Mouse (Mus musculus): ENCODE results near the gene Arrdc1.

The Arrdc1 gene

DNA sequence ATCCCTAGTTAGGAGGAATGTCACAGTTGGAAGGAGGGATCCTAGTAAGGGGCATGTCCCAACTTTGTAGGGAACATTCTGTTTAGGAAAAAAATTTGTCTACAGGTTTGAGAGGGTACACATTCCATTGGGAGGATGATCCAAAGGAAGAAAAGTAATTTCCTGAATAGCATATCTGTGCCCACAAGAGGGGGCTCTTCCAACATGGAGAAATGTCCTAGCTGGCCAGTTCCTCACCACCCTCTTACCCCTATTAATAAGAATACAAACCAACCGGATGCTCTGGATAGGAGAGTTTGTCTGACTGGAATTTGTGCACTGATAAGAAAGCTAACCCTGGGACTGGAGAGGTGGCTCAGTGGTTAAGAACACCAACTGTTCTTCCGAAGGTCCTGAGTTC lies 11.5 kb downstream of the Arrdc1 start:
- DNase-seq = no peak

DNA sequence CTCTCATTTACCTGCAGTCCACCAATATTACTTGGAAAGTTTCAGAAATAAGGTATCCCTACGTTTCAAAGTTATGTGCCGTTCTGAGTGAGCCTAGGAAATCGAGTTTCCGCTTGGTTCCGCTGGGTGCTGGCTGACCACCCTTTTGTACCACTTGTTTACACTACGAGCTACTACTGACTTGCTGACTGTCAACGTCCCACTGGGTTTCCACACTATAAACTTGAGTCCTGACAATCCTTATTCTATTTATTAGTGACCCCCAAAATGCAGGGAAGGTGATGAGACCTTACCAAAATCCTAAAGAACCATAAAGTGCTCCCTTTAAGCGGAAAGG lies 15.2 kb downstream of the Arrdc1 start:
- no peak for DNase-seq

DNA sequence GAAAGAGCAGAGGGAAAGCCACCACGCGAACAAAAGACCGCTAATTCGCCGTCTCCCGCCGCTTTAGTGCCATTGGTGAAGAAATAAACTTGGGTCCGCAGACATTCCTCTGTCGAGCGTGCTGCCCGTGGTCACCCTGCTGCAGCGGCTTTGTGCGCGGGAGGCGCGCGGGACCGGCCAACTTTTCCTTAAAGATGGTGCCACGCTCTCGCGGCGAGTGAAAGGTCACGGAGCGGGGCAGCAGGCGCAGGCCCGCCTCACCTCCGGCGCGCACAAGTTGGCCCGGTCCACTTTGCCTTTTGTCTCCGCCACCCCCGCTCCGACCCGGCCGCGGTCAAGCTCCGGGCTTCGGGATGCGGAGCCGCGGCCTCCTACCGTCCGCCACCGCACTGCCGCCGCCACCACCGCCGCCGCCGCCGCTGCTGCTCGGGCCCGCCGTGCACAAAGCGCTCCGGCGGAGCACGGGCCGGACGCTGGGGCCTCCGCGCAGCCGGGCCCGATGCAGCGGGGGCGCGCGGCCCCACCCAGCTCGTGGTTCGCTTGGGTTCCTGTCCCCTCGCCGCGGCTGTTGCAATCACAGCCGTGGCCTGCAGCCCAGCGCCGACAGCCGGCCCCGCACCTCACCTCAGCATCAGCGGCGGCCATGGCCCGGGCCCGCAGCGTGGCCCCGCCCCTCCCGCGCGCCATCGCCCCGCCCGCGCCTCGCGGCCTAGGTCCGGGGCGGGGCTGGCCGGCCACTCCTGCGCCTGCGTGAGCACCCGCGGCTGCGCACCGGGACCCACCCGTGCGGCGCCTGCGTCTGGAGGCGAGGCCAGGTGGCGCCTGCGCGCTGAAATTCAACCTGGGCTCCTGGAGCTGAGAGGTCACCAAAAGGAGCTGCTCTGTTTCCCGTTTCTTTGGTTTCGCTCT lies 15.9 kb downstream of the Arrdc1 start, which contains the start of gene Ehmt1:
Gene Ehmt1 (minus strand): TSS at position 685 of the 909 bp plus-strand sequence.
- peak; percentile 97 for DNase-seq

DNA sequence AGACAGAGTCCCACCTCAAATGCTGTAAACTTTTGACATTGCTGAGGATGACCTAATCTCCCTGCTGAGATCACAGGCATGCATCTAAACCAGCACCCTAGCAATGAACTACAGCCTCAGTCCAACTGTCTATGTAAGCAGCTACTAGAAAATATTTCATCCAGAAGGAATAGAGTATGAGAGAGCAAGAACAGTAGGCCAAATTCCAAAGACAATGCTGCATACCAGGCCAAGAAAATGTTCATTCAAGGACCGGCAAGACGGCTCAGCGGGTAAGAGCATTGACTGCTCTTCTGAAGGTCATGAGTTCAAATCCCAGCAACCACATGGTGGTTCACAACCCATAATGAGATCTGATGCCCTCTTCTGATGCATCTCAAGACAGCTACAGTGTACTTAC lies 20.3 kb downstream of the Arrdc1 start:
- no peak for DNase-seq

DNA sequence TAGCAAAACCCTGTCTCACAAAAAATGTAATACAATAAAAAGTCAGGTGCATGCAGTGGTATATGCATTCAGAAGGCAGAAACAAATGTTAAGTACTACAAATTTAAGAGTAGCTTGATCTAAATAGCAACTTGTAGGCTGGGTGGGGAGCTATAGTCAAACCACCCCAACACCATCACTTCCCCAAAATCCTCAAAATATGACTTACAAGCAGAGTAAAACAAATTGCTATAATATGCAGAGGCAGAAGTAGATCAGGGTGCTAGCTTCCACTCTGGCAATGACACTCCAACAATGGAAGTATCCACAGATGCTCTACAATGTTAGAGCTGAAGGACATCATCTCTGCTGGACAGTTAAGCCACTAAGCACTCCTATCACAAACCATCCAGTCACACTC lies 22.5 kb downstream of the Arrdc1 start:
- DNase-seq = no peak

DNA sequence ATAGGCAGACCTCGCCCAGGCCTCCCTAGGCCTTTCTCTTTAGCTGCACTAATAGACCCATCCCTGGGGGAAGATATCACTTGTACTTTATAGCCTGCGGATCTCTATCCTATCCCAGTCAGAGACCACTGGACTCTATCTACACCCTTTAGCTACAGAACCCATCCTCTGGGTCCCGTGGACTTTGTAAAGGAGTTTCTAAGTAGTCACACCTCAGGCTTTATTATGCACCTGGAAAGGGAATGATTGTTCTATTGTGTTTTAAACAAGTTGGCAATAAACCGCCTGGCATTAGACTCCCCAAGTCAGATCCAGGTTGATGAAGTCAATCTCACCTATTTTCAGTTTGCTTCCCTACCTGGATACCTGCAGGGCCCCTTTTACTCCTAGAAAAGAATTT lies 22.9 kb downstream of the Arrdc1 start:
- no peak for DNase-seq

DNA sequence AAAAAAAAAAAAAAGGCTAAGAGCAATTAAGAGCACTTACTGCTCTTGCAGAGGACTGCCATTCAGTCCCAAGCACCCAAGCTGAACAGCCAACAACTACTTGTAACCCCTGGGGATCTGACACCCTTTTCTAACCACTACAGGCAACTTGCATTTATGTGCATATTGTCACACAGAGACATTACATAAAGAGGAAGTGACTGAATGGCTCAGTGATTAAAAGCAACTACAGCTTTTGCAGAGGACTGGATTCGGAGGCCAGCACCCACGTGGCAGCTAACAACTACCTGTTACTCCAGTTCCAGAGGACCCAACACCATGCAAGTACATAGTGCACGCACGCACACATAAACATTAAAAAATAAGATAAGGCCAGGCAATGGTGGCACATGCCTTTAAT lies 24.6 kb downstream of the Arrdc1 start:
- no peak for DNase-seq

DNA sequence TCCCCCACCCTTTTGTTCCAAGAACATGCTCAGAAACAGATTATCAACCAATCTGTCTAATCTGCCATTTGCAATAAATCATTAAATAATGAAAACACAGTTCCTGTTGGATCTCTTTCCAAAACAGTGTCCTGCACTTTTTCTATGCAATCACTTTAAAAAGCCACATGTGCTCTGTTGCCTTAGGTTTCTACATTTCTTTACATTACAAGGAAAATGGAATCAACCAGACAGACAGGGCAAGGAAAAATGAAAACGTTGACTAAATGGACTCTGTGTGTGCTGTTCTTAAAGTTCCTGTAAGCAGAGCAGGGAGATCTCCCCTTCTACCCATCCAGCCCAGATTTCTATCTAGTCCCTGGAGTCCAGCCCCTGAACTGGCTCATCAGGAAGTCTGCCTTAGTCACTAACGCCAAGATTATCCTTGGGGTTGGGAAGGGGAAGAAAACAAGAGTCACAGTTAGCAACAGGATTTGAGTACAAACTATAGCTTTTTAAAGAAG lies 29.3 kb downstream of the Arrdc1 start:
- no peak for DNase-seq

DNA sequence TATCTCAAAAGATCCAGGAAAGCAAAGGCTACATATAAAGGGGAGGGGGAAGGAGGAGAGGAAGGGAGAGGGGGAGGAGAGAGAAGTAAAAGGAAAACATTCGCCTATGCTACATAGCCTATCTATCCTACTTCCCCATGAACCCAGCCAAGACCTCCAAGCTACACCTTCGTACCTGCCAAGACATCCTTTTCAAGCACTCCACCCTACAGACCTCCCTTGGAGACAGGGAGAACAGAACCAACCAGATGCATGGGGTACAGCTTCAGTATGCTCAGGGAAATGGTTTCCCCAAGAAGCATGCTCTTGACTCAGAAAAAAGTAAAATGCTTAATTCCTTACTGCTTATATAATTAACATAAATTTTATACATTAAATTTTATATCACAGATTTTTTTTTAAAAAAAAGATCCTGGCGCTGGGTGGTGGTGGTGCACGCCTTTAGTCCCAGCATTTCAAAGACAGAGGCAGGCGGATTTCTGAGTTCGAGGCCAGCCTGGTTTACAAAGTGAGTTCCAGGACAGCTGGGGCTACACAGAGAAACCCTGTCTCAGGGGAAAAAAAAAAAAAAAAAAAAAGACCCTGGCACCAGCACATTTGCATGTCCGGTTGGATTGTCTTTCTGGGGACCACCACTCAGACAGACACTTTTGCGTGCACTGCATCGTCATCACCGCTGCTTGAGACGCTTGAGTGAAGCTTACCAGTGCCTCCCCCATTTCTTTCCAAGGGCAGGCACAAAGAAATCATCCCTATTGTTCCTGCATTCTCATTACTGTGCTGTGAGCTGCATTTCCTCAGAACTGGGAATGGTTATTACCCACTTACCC lies 30.0 kb downstream of the Arrdc1 start:
- DNase-seq = no peak

DNA sequence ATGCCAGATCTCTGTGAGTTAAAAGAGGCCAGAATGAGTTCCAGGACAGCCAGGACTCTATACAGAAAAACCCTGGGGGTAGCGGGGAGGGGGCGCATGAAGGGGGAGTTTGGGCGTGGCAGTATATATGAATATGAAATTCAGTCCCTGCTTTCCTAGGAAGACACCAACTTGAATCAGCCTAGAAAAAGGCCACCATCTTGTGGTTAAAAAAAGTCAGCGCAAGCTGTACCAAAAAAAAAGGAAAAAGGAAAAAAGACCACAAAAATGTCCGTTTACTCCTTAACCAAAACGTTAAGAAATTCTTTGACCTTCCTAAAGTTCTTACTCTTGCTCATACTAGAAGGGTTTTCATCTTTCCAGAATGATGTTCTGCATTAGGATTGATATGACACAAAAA lies 32.1 kb downstream of the Arrdc1 start:
- no peak for DNase-seq

DNA sequence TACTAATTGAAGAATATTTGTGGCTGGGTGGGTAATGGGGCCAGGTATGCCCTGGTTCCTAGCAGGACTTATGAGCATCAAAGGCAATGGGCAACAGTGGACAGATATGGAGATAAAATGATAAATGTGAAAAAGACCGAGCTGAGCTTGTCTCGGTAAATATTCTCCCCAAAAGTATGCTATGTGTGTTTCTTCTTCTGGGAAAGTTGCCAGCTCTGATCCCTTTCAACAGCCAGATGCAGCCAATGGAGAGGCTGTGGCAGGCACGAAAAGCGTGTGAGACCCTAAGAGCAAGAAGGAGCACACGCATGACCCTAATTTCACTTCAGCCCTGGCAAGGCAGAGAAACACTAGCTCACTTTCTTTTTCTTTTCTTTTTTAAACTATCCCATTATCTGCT lies 34.0 kb downstream of the Arrdc1 start:
- no peak for DNase-seq

DNA sequence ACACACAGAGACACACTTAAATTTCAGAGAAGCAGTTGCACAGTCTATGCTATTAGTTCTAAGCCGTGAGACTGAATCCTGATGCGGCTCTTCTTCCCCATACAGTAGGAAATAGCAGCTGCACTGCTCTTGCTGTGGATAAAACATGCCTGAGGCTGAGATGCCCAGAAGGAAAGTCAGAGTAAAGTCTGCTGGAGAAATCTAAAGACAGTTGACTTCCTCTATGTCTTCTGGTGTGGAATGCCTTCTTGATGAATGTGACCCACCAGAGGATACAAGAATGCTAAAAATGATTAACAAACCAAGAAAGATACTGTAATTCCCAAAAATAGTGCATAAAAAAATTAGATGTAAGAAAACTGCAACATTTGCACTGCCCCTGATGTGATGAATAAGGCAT lies 35.8 kb downstream of the Arrdc1 start:
- no peak for DNase-seq

DNA sequence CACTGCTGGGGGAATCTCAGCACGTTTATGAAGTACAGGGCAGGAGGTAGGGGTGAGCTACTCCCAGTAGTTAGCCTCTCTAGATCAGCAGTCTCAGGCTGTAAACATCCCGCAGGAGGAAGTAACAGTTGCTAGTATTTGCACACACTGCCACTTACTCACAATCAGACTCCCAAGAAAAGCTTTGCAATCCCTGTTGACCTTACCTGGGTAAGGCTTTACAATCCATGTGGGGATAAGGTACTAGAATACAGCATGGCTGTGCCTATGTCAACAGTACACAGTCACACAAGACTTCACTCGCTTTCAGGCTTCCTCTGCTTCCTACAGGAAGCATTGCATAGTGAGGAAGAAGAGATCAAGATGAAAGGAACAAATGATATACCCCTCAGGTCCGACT lies 38.3 kb downstream of the Arrdc1 start:
- DNase-seq = no peak

DNA sequence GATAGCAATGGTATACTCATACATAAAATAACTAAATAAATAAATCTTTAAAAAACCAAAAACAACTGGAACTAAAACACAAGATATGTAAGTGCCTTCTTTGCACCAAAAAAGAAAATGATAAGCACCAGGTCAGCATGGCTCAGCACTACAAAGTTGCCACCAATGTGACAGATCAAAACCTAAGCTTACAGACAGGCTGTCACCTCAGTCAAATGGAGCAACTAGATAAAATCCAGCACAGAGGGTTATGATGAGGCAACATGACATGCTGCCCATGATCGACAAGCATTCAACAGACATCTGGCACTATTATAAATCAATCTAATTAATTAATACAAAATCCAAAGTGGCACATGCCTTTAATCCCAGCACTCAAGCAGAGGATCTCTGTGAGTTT lies 40.8 kb downstream of the Arrdc1 start:
- DNase-seq = no peak

DNA sequence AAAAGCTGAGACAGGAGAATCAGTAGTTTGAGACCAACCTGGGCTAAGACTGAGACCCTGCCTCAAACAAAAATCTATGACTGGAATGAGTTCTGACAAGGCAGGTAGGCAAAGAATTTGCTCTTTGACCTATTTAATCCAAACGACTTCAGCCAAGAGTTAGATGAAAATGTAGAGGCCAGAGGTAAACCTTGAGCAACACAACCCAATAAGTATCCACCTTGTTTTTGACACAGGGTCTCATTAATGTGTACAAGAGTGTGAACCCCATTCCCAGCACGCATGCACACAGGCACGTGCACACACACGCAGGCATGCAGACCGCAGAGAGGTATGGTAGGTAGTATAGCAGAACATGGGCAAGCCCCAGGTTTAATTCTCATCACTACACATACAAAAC lies 42.7 kb downstream of the Arrdc1 start:
- no peak for DNase-seq

DNA sequence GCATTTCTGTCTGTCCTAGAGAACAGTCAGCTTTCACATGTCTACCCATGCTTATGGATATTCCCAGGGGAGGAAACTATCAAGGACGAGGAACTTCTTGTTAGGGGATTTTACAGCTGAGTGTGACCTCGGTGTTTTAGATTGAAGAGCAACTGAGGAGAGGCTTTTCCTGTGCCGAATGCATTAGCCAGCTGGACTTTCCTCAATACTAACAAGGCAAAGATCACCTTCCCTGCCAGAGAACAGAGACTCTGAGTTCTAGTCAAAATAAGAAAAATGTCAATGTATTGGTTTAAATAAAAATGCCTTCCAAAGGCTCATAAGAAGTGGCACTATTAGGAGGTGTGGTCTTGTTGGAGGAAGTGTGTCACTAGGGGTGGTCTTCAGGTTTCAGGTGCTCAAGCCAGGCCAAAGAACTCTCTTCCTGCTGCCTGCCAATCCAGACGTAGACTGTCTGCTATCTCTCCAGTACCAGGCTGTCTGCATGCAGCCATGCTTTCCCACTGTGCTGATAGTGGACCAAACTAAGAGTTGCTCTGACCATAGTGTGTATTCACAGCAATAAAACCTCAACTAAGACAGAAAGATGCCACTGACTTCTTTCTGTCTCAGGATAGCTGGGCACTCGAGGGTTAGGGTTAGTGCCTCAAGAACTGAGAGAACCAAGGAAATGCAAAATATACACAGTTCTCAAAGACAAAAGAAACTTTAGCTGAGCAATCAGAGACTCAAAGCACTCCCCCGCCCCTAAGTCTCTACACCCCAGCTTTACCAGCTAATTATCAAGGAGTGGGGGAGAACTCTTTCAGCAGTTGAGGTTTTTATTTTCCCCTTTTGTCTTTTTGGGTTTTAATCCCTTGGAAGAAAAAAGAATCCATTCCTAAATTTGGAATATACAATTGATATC lies 44.3 kb downstream of the Arrdc1 start:
- DNase-seq = no peak

DNA sequence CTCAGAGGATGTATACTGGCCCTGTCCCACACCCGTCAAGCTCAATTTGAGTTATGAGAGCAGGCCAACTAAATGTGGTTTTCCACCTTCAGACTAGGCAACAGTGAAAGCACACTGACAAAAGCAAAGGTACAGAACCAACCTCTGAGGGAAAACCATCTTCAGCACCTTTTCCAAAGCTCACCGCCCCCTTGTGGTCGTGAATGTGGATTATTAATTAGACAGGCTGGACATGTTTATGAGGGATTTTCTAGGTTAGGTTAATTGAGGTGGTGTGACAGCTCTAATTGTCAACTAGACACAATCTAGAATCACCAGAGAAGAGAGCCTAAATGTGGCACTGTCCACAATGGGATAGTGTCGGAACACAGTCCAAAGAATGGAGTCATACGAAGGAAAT lies 46.2 kb downstream of the Arrdc1 start:
- DNase-seq = peak; percentile 25

DNA sequence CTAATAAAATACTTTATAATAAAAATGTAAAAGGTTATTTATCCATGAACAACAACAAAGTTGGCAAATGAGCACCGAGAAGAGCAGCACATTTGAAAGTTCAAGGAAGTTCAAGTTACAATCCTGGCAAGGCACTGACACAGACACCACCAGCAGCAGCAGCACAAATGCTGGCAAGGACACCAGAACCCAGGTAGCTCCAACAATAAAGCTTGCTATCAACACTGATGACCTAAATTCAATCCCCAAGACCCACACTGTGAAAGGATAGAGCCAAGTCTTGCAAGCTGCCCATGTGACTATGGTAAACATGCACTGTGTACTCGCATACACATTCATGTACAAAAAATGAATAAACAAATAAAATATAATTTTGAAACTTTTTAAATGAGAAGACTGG lies 54.4 kb downstream of the Arrdc1 start:
- no peak for DNase-seq

All from thymus, postnatal 4 days (tissue).